Mouse (Mus musculus) stomach, postnatal 0 days (tissue): Measurements from ENCODE around the gene H2-Q6. TPM values are rescaled to one million over a fixed set of nuclear protein-coding genes. Genes with fewer than 3 reads are reported as not detected.
"Not testable (repeated sequence)": the region's sequence is repeated elsewhere in the genome, so short reads cannot be mapped to it uniquely, and the experiment has no call there.

Experiments
- ATAC-seq: fragments of 200-750 bp; cut with Nextera tagmentation; 2 replicates; pipeline ENCODE4 v1.8.0; 2017; ENCODE audit not compliant: low FRiP score, low TSS enrichment
- DNase-seq: peaks from one replicate; pipeline ENCODE4 v3.0.0-alpha.2; 2016; ENCODE audit warnings: low spot score
- H3K27ac ChIP-seq: fragments of 300-500 bp; sonication (generic); replicated peaks from 2 replicates; pipeline ENCODE4 v1.5.1; 2014; ENCODE audit warnings: mild to moderate bottlenecking, control low read depth
- H3K27me3 ChIP-seq: fragments of 300-500 bp; sonication (generic); 2 replicates; pipeline ENCODE4 v1.6.1; 2014; ENCODE audit warnings: low read length; ENCODE audit not compliant: control insufficient read depth, insufficient read depth
- H3K36me3 ChIP-seq: fragments of 300-500 bp; sonication (generic); 2 replicates; pipeline ENCODE4 v1.6.1; 2014; ENCODE audit warnings: low read length, mixed read lengths; ENCODE audit not compliant: control insufficient read depth, insufficient read depth
- H3K4me1 ChIP-seq: fragments of 300-500 bp; sonication (generic); replicated peaks from 2 replicates; pipeline ENCODE4 v1.6.1; 2014; ENCODE audit warnings: antibody characterized with exemption; ENCODE audit not compliant: control insufficient read depth, insufficient read depth
- H3K4me2 ChIP-seq: fragments of 300-500 bp; sonication (generic); replicated peaks from 2 replicates; pipeline ENCODE4 v1.6.1; 2014; ENCODE audit warnings: low read depth, mild to moderate bottlenecking, control low read depth, moderate library complexity
- H3K4me3 ChIP-seq: fragments of 300-500 bp; sonication (generic); 2 replicates; pipeline ENCODE4 v1.5.1; 2014; ENCODE audit warnings: low read depth, low read length, control low read depth
- H3K9ac ChIP-seq: fragments of 300-500 bp; sonication (generic); 2 replicates; pipeline ENCODE4 v1.6.1; 2014; ENCODE audit warnings: mild to moderate bottlenecking, low read length, control low read depth, mixed read lengths
- H3K9me3 ChIP-seq: fragments of 300-500 bp; sonication (generic); 2 replicates; pipeline ENCODE4 v1.6.1; 2016; ENCODE audit warnings: low read length; ENCODE audit not compliant: control insufficient read depth
- CTCF ChIP-seq: IDR thresholded peaks from 2 replicates; pipeline ENCODE4 v1.5.1; 2016; ENCODE audit warnings: antibody characterized with exemption, low read depth, mild to moderate bottlenecking, moderate library complexity
- WGBS: fragments of 180-500 bp; shearing (Covaris S2); extraction: QIAGEN DNeasy Blood & Tissue Kit; methylation state at CpG from one replicate; pipeline ENCODE4 v1.1.7; 2014; 5-methylcytosine and 5-hydroxymethylcytosine counted together
- polyA plus RNA-seq: library from polyadenylated mRNA; unstranded; fragments of >200 nt; fragmentation: Nextera tagmentation; extraction: Ambion mirVana; gene quantifications from 2 replicates; pipeline ENCODE4 v1.2.1, GENCODE M21; 2015

The H2-Q6 gene
- polyA plus RNA-seq, 1 experiment from 2014 or later = 0.22 TPM

- not testable (repeated sequence) for H3K27me3 ChIP-seq, H3K36me3 ChIP-seq, H3K4me1 ChIP-seq, H3K9me3 ChIP-seq, H3K27ac ChIP-seq
- ATAC-seq = peak; percentile 95
- Histone ChIP-seq H3K4me2 (peak within 1 kb of the TSS; percentile 81), H3K9ac (peak within 1 kb of the TSS; percentile 35; the same call in 1 of the 2 replicates), H3K4me3 (peak within 1 kb of the TSS; percentile 41)
- DNase-seq = peak; percentile 85
- TF ChIP-seq CTCF = 0 out of 2 replicates have a peak, but pooled peaks have one; percentile 11
- 3% methylated on average over 18 of the region's 18 CpGs for WGBS
Measured at GRCm38 (mm10) chr17:35438885-35439284, 14.2 kb downstream of the H2-Q6 start, which contains the start of gene H2-Q7. H2-Q7 (plus strand) TSS chr17:35439155.

- H3K4me1 ChIP-seq, H3K9me3 ChIP-seq, H3K27me3 ChIP-seq, H3K27ac ChIP-seq, ATAC-seq, H3K36me3 ChIP-seq: not testable (repeated sequence)
- Histone ChIP-seq H3K4me3 (peak overlapping the region; percentile 41), H3K4me2 (peak overlapping the region; percentile 81), H3K9ac (peak overlapping the region; percentile 35; the same call in 1 of the 2 replicates)
- 1% methylated on average over 41 of the region's 48 CpGs for WGBS
- DNase-seq = peak; percentile 24
Measured at GRCm38 (mm10) chr17:35439295-35439747, 14.7 kb downstream of the H2-Q6 start.

DNA sequence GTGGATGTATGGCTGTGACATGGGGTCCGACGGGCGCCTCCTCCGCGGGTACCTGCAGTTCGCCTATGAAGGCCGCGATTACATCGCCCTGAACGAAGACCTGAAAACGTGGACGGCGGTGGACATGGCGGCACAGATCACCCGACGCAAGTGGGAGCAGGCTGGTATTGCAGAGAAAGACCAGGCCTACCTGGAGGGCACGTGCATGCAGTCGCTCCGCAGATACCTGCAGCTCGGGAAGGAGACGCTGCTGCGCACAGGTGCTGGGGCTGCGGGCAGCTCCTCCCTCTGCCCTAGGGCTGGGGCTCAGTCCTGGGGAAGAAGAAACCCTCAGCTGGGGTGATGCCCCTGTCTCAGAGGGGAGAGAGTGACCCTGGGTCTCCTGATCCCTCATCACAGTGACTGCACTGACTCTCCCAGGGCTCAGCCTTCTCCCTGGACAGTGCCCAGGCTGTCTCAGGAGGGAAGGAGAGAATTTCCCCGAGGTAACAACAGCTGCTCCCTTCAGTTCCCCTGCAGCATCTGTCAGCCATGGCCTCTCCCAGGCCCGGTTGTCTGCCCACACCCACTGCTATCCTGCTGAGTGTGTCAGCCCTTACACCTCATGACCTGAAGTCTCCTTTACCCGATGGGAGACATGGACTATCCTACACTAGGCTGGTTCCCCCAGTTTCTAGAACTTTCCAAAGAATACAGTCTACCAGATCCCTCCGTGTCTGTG is 15.4 kb downstream of the H2-Q6 start:
- H3K9me3 ChIP-seq, H3K27me3 ChIP-seq, ATAC-seq, H3K9ac ChIP-seq, H3K4me3 ChIP-seq, H3K27ac ChIP-seq, H3K4me1 ChIP-seq, H3K4me2 ChIP-seq, H3K36me3 ChIP-seq: not testable (repeated sequence)
- DNase-seq = peak; percentile 23
- WGBS = 53% methylated on average over 23 of the region's 27 CpGs

- H3K9me3 ChIP-seq, H3K27me3 ChIP-seq, ATAC-seq, H3K27ac ChIP-seq, H3K36me3 ChIP-seq, H3K9ac ChIP-seq, DNase-seq, H3K4me1 ChIP-seq, H3K4me2 ChIP-seq, H3K4me3 ChIP-seq: not testable (repeated sequence)
- WGBS = 93% methylated on average over 2 of the region's 2 CpGs
Measured at GRCm38 (mm10) chr17:35442376-35442775, 17.7 kb downstream of the H2-Q6 start.

DNA sequence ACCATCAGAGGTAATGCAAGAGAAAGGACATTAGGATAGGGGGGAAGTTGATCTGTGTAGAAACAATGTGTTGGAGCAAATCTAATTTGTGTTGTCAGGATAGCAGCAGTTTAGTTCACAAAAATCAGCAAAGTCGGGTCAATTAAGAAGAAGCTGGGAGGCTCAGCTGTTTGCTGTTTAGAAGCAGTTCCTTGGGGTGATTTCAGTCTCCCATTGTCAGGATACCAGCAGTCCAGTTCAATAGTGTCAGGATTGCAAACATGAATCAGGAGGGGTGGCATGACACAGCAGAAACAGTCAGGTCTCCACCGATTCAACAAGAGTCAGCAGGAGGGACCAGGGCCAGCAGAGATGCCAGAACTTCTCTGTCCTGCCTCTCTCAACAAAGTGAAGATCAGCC is 19.9 kb downstream of the H2-Q6 start:
- H3K27ac ChIP-seq, H3K9me3 ChIP-seq, H3K4me3 ChIP-seq, H3K4me1 ChIP-seq, H3K9ac ChIP-seq, H3K36me3 ChIP-seq, DNase-seq, ATAC-seq, H3K27me3 ChIP-seq, H3K4me2 ChIP-seq: not testable (repeated sequence)
- 78% methylated on average over 2 of the region's 2 CpGs for WGBS

DNA sequence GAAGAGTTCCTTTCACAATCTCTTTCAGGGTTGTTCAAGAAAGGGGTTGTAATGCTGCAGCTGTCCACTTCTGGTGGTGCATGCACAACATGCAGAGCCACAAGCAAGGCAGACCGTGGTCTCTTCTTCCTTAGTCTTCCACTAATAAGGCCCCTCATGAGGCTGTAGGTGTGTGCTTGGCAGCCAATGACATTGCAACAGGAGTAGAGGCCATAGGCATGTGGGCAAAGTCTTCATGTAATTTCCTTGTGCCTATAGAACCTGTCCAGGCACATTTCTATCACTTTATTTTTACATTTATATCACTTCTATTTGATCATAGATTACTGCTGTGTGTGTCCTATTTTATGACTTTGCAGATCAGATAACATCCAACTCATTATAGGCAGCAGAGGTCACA is 33.6 kb downstream of the H2-Q6 start:
- not testable (repeated sequence) for ATAC-seq, H3K27ac ChIP-seq, H3K9ac ChIP-seq, H3K4me2 ChIP-seq, H3K4me1 ChIP-seq, DNase-seq, H3K27me3 ChIP-seq, H3K4me3 ChIP-seq, H3K36me3 ChIP-seq, H3K9me3 ChIP-seq
- WGBS = no CpG with 5 or more reads among the region's 1 CpGs

- not testable (repeated sequence) for ATAC-seq, H3K4me1 ChIP-seq, H3K36me3 ChIP-seq, H3K27ac ChIP-seq, H3K9ac ChIP-seq, H3K9me3 ChIP-seq, H3K4me3 ChIP-seq, H3K4me2 ChIP-seq, H3K27me3 ChIP-seq, DNase-seq
- WGBS = 66% methylated on average over 3 of the region's 9 CpGs
Measured at GRCm38 (mm10) chr17:35460513-35461341, 36.1 kb downstream of the H2-Q6 start.
